Mouse (Mus musculus) bone marrow, adult 2 months (tissue): ENCODE data around the gene Nr5a1.

Source experiments
- CTCF ChIP-seq: fragments of 200-500 bp; IDR thresholded peaks from 2 replicates; pipeline ENCODE4 v1.5.1; 2011; ENCODE audit warnings: low read length, control low read depth; ENCODE audit not compliant: control insufficient read depth, insufficient read depth
- POLR2A ChIP-seq: fragments of 200-500 bp; IDR thresholded peaks from 2 replicates; pipeline ENCODE4 v1.6.1; 2011; ENCODE audit warnings: low read depth, mild to moderate bottlenecking, control low read depth, low read length, borderline replicate concordance; ENCODE audit not compliant: control insufficient read depth

GRCm38 (mm10) chr2:38705036-38705435 lies 9.3 kb downstream of the Nr5a1 start:
- TF ChIP-seq CTCF (no peak), POLR2A (no peak)
